Mouse (Mus musculus) heart, embryonic 16.5 days (tissue): ENCODE results near the gene Gm45837. TPM values are rescaled to one million over a fixed set of nuclear protein-coding genes. Genes with fewer than 3 reads are reported as not detected.

ENCODE experiments used
- ATAC-seq: fragments of 200-750 bp; cut with Nextera tagmentation; replicated peaks from 2 replicates; pipeline ENCODE4 v1.8.0; 2017; ENCODE audit warnings: moderate number of reproducible peaks; ENCODE audit not compliant: insufficient read depth, low FRiP score; ENCODE audit errors: extremely low read depth
- H3K27ac ChIP-seq: fragments of 300-500 bp; sonication (generic); 2 replicates; pipeline ENCODE4 v1.5.1; 2014; ENCODE audit warnings: mild to moderate bottlenecking, low read length, control low read depth, moderate library complexity
- H3K27me3 ChIP-seq: fragments of 300-500 bp; sonication (generic); 2 replicates; pipeline ENCODE4 v1.6.1; 2014; ENCODE audit warnings: low read length, mixed read lengths; ENCODE audit not compliant: control insufficient read depth, insufficient read depth
- H3K36me3 ChIP-seq: fragments of 300-500 bp; sonication (generic); 2 replicates; pipeline ENCODE4 v1.6.1; 2014; ENCODE audit not compliant: control insufficient read depth, insufficient read depth
- H3K4me1 ChIP-seq: fragments of 300-500 bp; sonication (generic); 2 replicates; pipeline ENCODE4 v1.6.1; 2014; ENCODE audit warnings: low read length, mixed read lengths; ENCODE audit not compliant: control insufficient read depth, insufficient read depth
- H3K4me2 ChIP-seq: fragments of 300-500 bp; sonication (generic); 2 replicates; pipeline ENCODE4 v1.6.1; 2014; ENCODE audit warnings: low read depth, mild to moderate bottlenecking, control low read depth, low read length
- H3K4me3 ChIP-seq: fragments of 300-500 bp; sonication (generic); 2 replicates; pipeline ENCODE4 v1.5.1; 2014; ENCODE audit warnings: mild to moderate bottlenecking, control low read depth, low read length
- H3K9ac ChIP-seq: fragments of 300-500 bp; sonication (generic); 2 replicates; pipeline ENCODE4 v1.6.1; 2014; ENCODE audit warnings: low read length, control low read depth
- H3K9me3 ChIP-seq: fragments of 300-500 bp; sonication (generic); replicated peaks from 2 replicates; pipeline ENCODE4 v1.6.1; 2016; ENCODE audit warnings: low read length; ENCODE audit not compliant: control insufficient read depth
- WGBS: fragments of 180-500 bp; shearing (Covaris S2); extraction: QIAGEN DNeasy Blood & Tissue Kit; methylation state at CpG from one replicate; pipeline ENCODE4 v1.1.7; 2014; 5-methylcytosine and 5-hydroxymethylcytosine counted together
- polyA plus RNA-seq: library from polyadenylated mRNA; unstranded; fragments of >200 nt; fragmentation: Nextera tagmentation; extraction: Ambion mirVana; gene quantifications from 2 replicates; pipeline ENCODE4 v1.2.1, GENCODE M21; 2015

Gene Gm45837
- polyA plus RNA-seq, 1 experiment from 2014 or later: 7.8 TPM

- no peak for ATAC-seq
- WGBS: 67% methylated on average over 9 of the region's 9 CpGs
Measured at GRCm38 (mm10) chr7:101483498-101484115, 72.9 kb downstream of the Gm45837 start.

GRCm38 (mm10) chr7:101487102-101487501, 76.4 kb downstream of the Gm45837 start:
- H3K4me1 ChIP-seq: peaks cover 13% of the 10 kb centered on the region
- no peak for ATAC-seq
- no peak overlapping the region for H3K27ac ChIP-seq
- H3K4me2 ChIP-seq: no peak overlapping the region
- no peak overlapping the region for H3K9ac ChIP-seq
- WGBS: 64% methylated on average over 5 of the region's 5 CpGs
- no peaks in the 10 kb centered on the region for H3K27me3 ChIP-seq
- H3K9me3 ChIP-seq: no peaks in the 10 kb centered on the region; the same call in 1 of the 2 replicates
- H3K36me3 ChIP-seq: no peaks in the 10 kb centered on the region
- no peak overlapping the region for H3K4me3 ChIP-seq

More at GRCm38 (mm10) chr7:101483498-101484115, 72.9 kb downstream of the Gm45837 start:
- H3K4me2 ChIP-seq: no peak overlapping the region
- H3K9me3 ChIP-seq: no peaks in the 10 kb centered on the region
- H3K27me3 ChIP-seq: no peaks in the 10 kb centered on the region
- no peaks in the 10 kb centered on the region for H3K36me3 ChIP-seq
- no peak overlapping the region for H3K9ac ChIP-seq
- H3K27ac ChIP-seq: no peak overlapping the region
- H3K4me1 ChIP-seq: peaks cover 13% of the 10 kb centered on the region
- no peak overlapping the region for H3K4me3 ChIP-seq

GRCm38 (mm10) chr7:101490952-101491351, 80.3 kb downstream of the Gm45837 start:
- H3K9ac ChIP-seq: no peak overlapping the region
- 0 out of 2 replicates have a peak, but pooled peaks have one; percentile 14 for ATAC-seq
- H3K4me2 ChIP-seq: no peak overlapping the region
- 49% methylated on average over 4 of the region's 4 CpGs for WGBS
- peaks cover 2% of the 10 kb centered on the region; the same call in 1 of the 2 replicates for H3K27me3 ChIP-seq
- no peaks in the 10 kb centered on the region; the same call in 1 of the 2 replicates for H3K9me3 ChIP-seq
- no peak overlapping the region for H3K27ac ChIP-seq
- no peaks in the 10 kb centered on the region for H3K36me3 ChIP-seq
- H3K4me1 ChIP-seq: no peaks in the 10 kb centered on the region
- no peak overlapping the region for H3K4me3 ChIP-seq

- H3K4me1 ChIP-seq: no peaks in the 10 kb centered on the region
- no peak overlapping the region for H3K27ac ChIP-seq
- peaks cover 17% of the 10 kb centered on the region for H3K27me3 ChIP-seq
- no peaks in the 10 kb centered on the region for H3K36me3 ChIP-seq
- H3K9me3 ChIP-seq: no peaks in the 10 kb centered on the region
- no peak overlapping the region for H3K4me3 ChIP-seq
- no peak overlapping the region for H3K4me2 ChIP-seq
- WGBS: 71% methylated on average over 3 of the region's 3 CpGs
- no peak for ATAC-seq
- no peak overlapping the region for H3K9ac ChIP-seq
Measured at GRCm38 (mm10) chr7:101498385-101498784, 87.7 kb downstream of the Gm45837 start.

GRCm38 (mm10) chr7:101499251-101499650, 88.6 kb downstream of the Gm45837 start:
- Histone ChIP-seq H3K4me1 (0 out of 2 replicates have a peak, but pooled peaks cover under 1% of the 10 kb centered on the region), H3K9me3 (no peaks in the 10 kb centered on the region), H3K4me3 (no peak overlapping the region), H3K9ac (no peak overlapping the region), H3K27me3 (peaks cover 23% of the 10 kb centered on the region), H3K27ac (no peak overlapping the region), H3K36me3 (no peaks in the 10 kb centered on the region), H3K4me2 (no peak overlapping the region)
- ATAC-seq: peak; percentile 19; the same call in 1 of the 2 replicates
- WGBS: 29% methylated on average over 10 of the region's 10 CpGs

- Histone ChIP-seq H3K4me3 (no peak overlapping the region), H3K9me3 (no peaks in the 10 kb centered on the region), H3K27ac (no peak overlapping the region), H3K36me3 (no peaks in the 10 kb centered on the region), H3K4me1 (0 out of 2 replicates have a peak, but pooled peaks cover 5% of the 10 kb centered on the region), H3K27me3 (peaks cover 27% of the 10 kb centered on the region), H3K4me2 (no peak overlapping the region), H3K9ac (no peak overlapping the region)
- 66% methylated on average over 9 of the region's 9 CpGs for WGBS
- ATAC-seq: no peak
Measured at GRCm38 (mm10) chr7:101499701-101500100, 89.0 kb downstream of the Gm45837 start.

- WGBS: 78% methylated on average over 5 of the region's 6 CpGs
- Histone ChIP-seq H3K4me2 (no peak overlapping the region), H3K9ac (no peak overlapping the region), H3K27ac (no peak overlapping the region), H3K4me3 (no peak overlapping the region), H3K36me3 (no peaks in the 10 kb centered on the region), H3K27me3 (peaks cover 38% of the 10 kb centered on the region), H3K4me1 (0 out of 2 replicates have a peak, but pooled peaks cover 5% of the 10 kb centered on the region), H3K9me3 (no peaks in the 10 kb centered on the region)
- ATAC-seq: no peak
Measured at GRCm38 (mm10) chr7:101501236-101501635, 90.5 kb downstream of the Gm45837 start.

- Histone ChIP-seq H3K4me1 (0 out of 2 replicates have a peak, but pooled peaks cover 5% of the 10 kb centered on the region), H3K27ac (no peak overlapping the region), H3K36me3 (no peaks in the 10 kb centered on the region), H3K4me2 (no peak overlapping the region), H3K4me3 (no peak overlapping the region), H3K9ac (no peak overlapping the region), H3K9me3 (no peaks in the 10 kb centered on the region), H3K27me3 (peaks cover 38% of the 10 kb centered on the region)
- WGBS: 74% methylated on average over 6 of the region's 6 CpGs
- no peak for ATAC-seq
Measured at GRCm38 (mm10) chr7:101501675-101502074, 91.0 kb downstream of the Gm45837 start.

GRCm38 (mm10) chr7:101503351-101503750, 92.7 kb downstream of the Gm45837 start:
- Histone ChIP-seq H3K27me3 (peaks cover 30% of the 10 kb centered on the region), H3K4me1 (0 out of 2 replicates have a peak, but pooled peaks cover 5% of the 10 kb centered on the region), H3K9me3 (no peaks in the 10 kb centered on the region), H3K27ac (no peak overlapping the region), H3K4me2 (no peak overlapping the region), H3K4me3 (no peak overlapping the region), H3K9ac (no peak overlapping the region), H3K36me3 (no peaks in the 10 kb centered on the region)
- no peak for ATAC-seq
- 19% methylated on average over 8 of the region's 8 CpGs for WGBS
